Mouse (Mus musculus) mammary gland, adult 2 months (tissue): ENCODE results near the gene Ska2. TPM values are rescaled to one million over a fixed set of nuclear protein-coding genes. Genes with fewer than 3 reads are reported as not detected.

ENCODE experiments used
- polyA plus RNA-seq: library from polyadenylated mRNA; depleted of rRNA; stranded (reverse); fragments of >200 nt; gene quantifications from 2 replicates; pipeline ENCODE4 v1.2.3, GENCODE M21; 2012; ENCODE audit warnings: low replicate concordance; rRNA removed

Gene Ska2
- polyA plus RNA-seq: 1.6 and 4.9 TPM in 2 replicates

GRCm38 (mm10) chr11:87108755-87109518 is at the start of gene Ska2:
TSS of gene Ska2 (plus strand) at chr11:87109234.

DNA sequence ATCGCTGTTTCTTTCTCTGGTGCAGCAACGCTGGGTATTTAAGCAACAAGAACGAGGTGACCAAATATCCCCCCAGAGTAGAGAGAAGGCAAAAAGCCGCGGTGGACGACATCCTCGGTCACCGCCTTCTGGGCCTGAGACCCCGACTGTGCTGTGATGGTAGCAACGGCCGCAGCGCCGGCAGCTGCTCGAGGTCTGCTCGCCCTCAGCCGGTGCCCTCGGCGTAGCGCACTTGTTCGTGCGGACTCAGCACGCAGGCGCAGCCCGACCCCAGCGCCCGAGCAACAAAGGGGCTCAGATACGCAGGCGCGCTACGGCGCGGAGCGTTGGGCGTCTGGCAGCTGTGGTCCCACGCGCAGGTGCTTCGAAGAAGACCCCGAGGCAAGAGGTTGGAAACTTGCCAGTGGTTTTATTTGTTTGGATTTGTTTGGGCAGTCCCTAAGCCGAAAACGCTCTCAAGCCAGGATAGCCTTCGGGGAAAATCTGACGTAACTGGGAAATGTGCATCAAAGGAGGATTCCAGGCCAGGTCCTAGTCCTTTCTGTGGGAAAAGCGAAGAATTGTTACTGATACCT is 35.1 kb upstream of the Ska2 start, which contains the start of gene Gdpd1:
TSS of gene Gdpd1 (minus strand) at position 197 of the 575 bp plus-strand sequence.

DNA sequence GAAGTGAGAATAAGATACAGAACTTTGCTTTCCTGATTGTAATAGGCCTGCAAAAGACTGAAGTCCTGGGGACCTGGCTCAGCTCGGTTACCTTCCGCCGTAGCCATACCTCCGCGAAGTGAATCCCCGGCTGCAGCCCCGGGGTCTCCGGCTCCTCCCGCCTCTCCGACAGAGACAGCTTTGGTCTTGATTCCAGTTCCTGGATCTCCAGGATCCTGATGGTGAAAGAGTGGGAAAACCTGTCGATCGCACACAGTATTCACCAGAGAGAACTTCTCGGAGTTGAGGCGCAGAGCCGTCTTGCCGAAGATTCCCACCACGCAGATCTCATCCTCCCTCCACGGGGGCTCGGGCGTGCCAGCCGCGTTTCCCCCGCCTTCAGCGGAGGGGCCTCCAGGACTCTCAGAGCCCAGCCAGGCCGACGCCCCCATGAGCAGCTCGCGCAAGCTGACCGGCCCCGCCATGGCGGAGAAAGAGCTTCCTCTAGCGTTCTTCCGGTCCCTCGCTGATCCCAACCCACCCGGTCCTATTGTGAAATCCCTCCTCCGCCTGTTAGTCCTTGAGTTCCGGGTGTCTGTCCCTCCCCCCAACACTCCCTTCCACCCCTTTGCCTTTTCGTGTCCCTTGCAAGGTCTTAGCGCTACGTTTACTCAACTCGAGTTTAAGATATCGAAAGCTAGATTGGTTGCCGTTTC is 22.6 kb upstream of the Ska2 start, which contains the start of gene Smg8:
TSS of gene Smg8 (minus strand) at position 485 of the 695 bp plus-strand sequence.

GRCm38 (mm10) chr11:87108409-87108754 is 652 bp upstream of the Ska2 start, which contains the start of gene Prr11:
TSS of gene Prr11 (minus strand) at chr11:87108708.

GRCm38 (mm10) chr11:87126824-87127816 is 18.1 kb downstream of the Ska2 start, which contains the start of gene Trim37:
TSS of gene Trim37 (plus strand) at chr11:87127077.

Other genes with a start within 250 kb of the Ska2 start
- 7.0 TPM in 2 replicates for gene Ypel2, start 115.5 kb upstream of the Ska2 start, polyA plus RNA-seq
- gene Gdpd1, start 35.2 kb upstream of the Ska2 start, polyA plus RNA-seq: 2.3 and 5.0 TPM in 2 replicates
- gene Smg8, start 22.5 kb upstream of the Ska2 start, polyA plus RNA-seq: 5.8 and 8.8 TPM in 2 replicates
- gene Prr11, start 526 bp upstream of the Ska2 start, polyA plus RNA-seq: 0.20 and 0.76 TPM in 2 replicates
- 1.5 and 2.9 TPM in 2 replicates for gene Trim37, start 17.8 kb downstream of the Ska2 start, polyA plus RNA-seq
- 0.25 and 0.29 TPM in 2 replicates for gene Ppm1e, start 249.8 kb downstream of the Ska2 start, polyA plus RNA-seq